ENCODE assay signal across 8 mouse cellular contexts in the genomic region with DNA sequence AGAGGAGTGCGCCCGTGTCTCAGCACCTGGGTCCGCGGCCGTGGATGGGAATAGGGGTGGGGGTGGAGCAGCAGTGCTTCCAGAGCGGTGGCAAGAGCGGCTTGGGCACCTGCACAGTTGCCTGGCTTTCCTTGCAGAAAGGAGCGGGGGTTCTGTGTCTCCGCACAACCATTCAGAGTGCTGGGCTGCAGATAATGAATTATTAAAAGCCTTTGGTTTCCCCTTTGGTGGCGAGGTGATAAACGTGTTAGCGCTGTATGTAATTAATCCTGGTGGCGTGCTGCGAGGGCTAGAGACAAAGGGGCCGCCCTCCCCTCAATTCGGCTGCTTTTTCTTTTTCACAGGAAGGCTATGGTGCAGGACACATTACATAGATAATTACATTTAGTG. TPM values are rescaled to one million over a fixed set of nuclear protein-coding genes. Genes with fewer than 3 reads are reported as not detected.
DNase-seq lines count a peak whose midpoint lies in the region; ATAC-seq and TF ChIP-seq lines count a peak whose summit lies in the region.

No protein-coding gene starts in this region.

- peaks cover 18% of the 10 kb centered on the region for H3K27me3 ChIP-seq in heart, embryonic 15.5 days
- H3K27me3 ChIP-seq in forebrain, postnatal 0 days (ENCODE audit: insufficient read depth, low read length): no peaks in the 10 kb centered on the region

- no peaks in the 10 kb centered on the region for H3K9me3 ChIP-seq in heart, embryonic 15.5 days (replicated peaks)
- no peaks in the 10 kb centered on the region for H3K9me3 ChIP-seq in forebrain, postnatal 0 days (ENCODE audit: low read length)

- no peak for DNase-seq in heart, adult 11 months
- peak; percentile 51 for DNase-seq in ZHBTc4 (ENCODE audit: low read depth, low spot score)
- DNase-seq in forebrain, postnatal 0 days: peak; percentile 63
- peak; percentile 66 for DNase-seq in mesoderm, embryonic 11.5 days (ENCODE audit: low read depth, low spot score)
- no peak for DNase-seq in spleen, postnatal 4 days (ENCODE audit: low spot score in 2 of 2)
- no peak for DNase-seq in right cerebral cortex, adult 18-20 months
- no peak for DNase-seq in ovary, postnatal 10 days (ENCODE audit: low spot score)

- peaks cover 20% of the 10 kb centered on the region for H3K4me1 ChIP-seq in heart, embryonic 15.5 days (replicated peaks)
- peaks cover 14% of the 10 kb centered on the region for H3K4me1 ChIP-seq in forebrain, postnatal 0 days (ENCODE audit: insufficient read depth)

- 0 out of 2 replicates have a peak, but pooled peaks have one; percentile 12 for ATAC-seq in heart, embryonic 15.5 days (replicated peaks; ENCODE audit: insufficient number of reproducible peaks, insufficient read depth, low FRiP score, low read depth)
- ATAC-seq in forebrain, postnatal 0 days: peak; percentile 14

- H3K9ac ChIP-seq in heart, embryonic 15.5 days: peak overlapping the region; percentile 48
- H3K9ac ChIP-seq in forebrain, postnatal 0 days: peak overlapping the region; percentile 67

- H3K4me2 ChIP-seq in heart, embryonic 15.5 days: peak overlapping the region; percentile 87
- peak overlapping the region; percentile 67 for H3K4me2 ChIP-seq in forebrain, postnatal 0 days (ENCODE audit: low read depth)

- peak overlapping the region; percentile 31 for H3K27ac ChIP-seq in heart, embryonic 15.5 days
- H3K27ac ChIP-seq in forebrain, postnatal 0 days (ENCODE audit: low read depth, low read length): peak overlapping the region; percentile 79

- peak overlapping the region; percentile 51 for H3K4me3 ChIP-seq in heart, embryonic 15.5 days
- peak overlapping the region; percentile 49 for H3K4me3 ChIP-seq in forebrain, postnatal 0 days (ENCODE audit: low read depth, low read length)

- H3K36me3 ChIP-seq in heart, embryonic 15.5 days: no peaks in the 10 kb centered on the region
- no peaks in the 10 kb centered on the region for H3K36me3 ChIP-seq in forebrain, postnatal 0 days (ENCODE audit: insufficient read depth)

- WGBS in heart, embryonic 15.5 days: 5% methylated on average over 16 of the region's 16 CpGs
- WGBS in forebrain, postnatal 0 days: under 1% methylated on average over 16 of the region's 16 CpGs

- no peak for TF ChIP-seq CTCF in forebrain, postnatal 0 days (IDR thresholded peaks at IDR 0.05; ENCODE audit: low read depth)

RNA-seq across cellular contexts. Expression of gene Plekha6, which starts 18.7 kb away (rescaled TPM):
- 12.2 and 13.8 TPM in 2 replicates for polyA plus RNA-seq in heart, embryonic 15.5 days (2015; fragmentation: Nextera tagmentation; extraction: Ambion mirVana)
- total RNA-seq in forebrain, postnatal 0 days (2014; rRNA removed): 23.2 and 28.6 TPM in 2 replicates
- polyA plus RNA-seq in forebrain, postnatal 0 days (2015; fragmentation: Nextera tagmentation; extraction: Ambion mirVana): 3.4 and 5.7 TPM in 2 replicates

RNA-seq across cellular contexts. Expression of gene Ppp1r15b, which starts 51.8 kb away (rescaled TPM):
- polyA plus RNA-seq in heart, embryonic 15.5 days (2015; fragmentation: Nextera tagmentation; extraction: Ambion mirVana): 20.2 and 24.3 TPM in 2 replicates
- total RNA-seq in forebrain, postnatal 0 days (2014; rRNA removed): 35.0 and 49.5 TPM in 2 replicates
- polyA plus RNA-seq in forebrain, postnatal 0 days (2015; fragmentation: Nextera tagmentation; extraction: Ambion mirVana): 13.9 and 18.7 TPM in 2 replicates

Comparison
In these comparisons a context has a peak if more than half of its experiments do, and no peak if none do; other contexts are left out.
1. DNase-seq: peak in ZHBTc4 (single experiment), forebrain, postnatal 0 days (single experiment) and mesoderm, embryonic 11.5 days (single experiment); none in heart, adult 11 months (single experiment), spleen, postnatal 4 days (0 of 2), right cerebral cortex, adult 18-20 months (single experiment) and ovary, postnatal 10 days (single experiment).